Mouse (Mus musculus) CD8-positive naive resting alpha-beta T cell, adult 2 months (primary cell): ENCODE data around the gene Saal1.
"Not testable (repeated sequence)": the region's sequence is repeated elsewhere in the genome, so short reads cannot be mapped to it uniquely, and the experiment has no call there.

Source experiments
- DNase-seq, 2 experiments: peaks; one replicate each; pipeline ENCODE4 v3.0.0; 2022; ENCODE audit warnings: low read depth in 2 of 2, low spot score in 2 of 2

Saal1 gene

DNA sequence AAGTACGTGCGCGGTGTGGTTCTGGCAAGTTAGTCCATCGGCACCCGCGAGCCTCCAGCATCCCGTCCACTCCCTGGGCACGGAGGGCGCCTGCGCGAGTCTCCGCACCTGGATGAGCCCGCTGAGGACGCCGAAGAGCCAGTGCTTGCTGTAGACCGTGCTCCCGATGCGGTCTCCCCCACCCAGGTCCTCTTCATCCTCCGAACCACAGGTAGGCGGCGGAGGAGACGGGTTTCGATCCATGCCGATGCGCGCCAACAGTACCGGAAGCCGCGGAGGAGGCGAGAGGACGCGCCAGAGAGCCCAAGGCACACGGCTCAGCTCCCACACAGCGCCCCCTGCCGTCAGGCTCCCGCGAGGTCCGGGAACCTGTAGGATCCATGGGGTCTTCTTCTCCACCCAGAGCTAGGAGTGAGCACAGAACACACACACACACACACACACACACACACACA, at the start of gene Saal1:
Gene Saal1, minus strand, starts transcription at position 291 of the 455 bp plus-strand sequence.
- DNase-seq, result peak; percentile 85 to 88

DNA sequence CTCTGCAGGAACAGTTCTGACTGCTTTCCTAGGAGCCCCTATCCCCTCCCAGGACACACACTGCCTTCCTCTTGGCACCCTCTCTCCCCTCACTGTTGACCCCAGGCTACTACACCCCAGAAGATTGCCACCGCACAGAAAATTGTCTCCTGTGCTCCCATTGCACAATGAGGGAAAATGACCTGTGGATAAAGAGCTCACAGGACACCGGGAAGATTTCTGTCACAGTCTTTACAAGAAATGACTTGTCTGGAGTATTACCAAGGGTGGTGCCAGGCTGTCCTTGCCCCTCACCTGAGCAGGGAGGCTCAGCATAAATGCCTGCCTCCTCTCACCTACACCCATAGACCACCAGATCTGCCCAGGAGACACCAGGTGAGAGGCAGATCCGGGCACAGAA, 41.0 kb upstream of the Saal1 start, which contains the start of gene Saa2:
Gene Saa2, plus strand, starts transcription at position 301 of the 400 bp plus-strand sequence.
- no peak for DNase-seq

DNA sequence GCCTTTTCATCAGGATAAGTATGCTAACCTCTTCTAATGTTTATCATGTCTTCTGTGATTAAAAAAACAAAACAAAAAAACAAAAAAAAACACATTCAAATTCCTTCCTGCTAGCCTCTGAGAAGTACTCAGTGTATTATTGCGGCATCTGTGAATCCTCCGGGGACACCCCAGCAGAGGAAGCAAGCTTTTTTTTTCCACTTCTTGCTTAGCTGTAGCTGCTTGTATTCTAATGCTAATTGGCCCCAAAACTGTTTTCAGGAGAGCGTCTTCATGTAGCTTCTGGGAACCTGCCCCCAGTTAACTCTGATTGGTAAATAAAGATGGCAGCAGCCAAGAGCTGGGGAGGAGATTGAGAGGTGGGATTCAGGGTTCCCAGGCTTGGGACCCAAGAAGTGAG, 38.0 kb upstream of the Saal1 start:
- no peak for DNase-seq

DNA sequence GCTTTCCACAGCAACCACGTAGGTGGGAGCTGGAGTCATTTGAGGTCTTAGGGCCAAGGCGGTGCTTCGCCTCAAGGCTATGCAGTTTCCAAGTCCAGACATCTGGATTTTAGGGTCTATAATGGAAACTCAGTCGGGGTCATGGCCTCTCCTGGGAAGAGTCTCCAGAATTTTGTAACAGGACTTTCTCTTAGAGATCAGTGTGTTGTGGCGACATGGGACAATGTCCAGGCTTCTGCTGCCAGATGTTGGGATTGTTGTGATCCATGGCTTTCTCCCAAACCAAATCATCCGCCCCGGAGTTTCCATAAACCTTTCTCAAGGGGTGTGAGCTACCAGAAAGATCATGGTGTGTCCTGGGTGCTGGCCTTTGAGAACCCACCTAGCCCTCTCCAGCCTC, 35.9 kb upstream of the Saal1 start:
- DNase-seq, result no peak

DNA sequence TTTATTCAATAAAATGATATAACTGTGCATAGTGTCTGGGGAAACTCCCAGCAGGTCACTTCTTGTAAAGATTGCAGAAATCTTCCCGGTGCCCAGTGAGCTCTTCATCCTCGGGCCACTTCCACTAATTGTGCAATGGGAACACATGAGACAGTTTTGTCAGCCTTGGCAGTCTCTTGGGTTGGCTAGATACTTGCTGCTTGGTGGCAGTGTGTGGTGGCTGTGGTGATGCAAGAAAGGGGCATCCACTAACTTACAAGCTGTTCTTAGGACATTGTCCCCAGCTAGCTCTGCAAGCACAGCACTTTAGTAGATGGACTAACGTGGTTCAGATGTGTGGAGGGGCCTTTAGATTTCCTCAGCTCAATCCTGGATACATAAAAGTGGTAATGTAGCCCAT, 35.3 kb upstream of the Saal1 start:
- DNase-seq, result no peak

DNA sequence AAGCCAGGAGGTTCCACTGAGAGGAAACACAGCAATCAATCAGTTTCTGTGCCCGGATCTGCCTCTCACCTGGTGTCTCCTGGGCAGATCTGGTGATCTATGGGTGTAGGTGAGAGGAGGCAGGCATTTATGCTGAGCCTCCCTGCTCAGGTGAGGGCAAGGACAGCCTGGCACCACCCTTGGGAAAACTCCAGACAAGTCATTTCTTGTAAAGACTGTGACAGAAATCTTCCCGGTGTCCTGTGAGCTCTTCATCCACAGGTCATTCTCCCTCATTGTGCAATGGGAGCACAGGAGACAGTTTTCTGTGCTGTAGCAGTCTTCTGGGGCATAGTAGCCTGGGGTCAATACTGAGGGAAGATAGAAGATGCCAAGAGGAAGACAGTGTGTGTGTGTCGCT, 32.4 kb upstream of the Saal1 start, which contains the start of gene Saa1:
Gene Saa1, minus strand, starts transcription at position 101 of the 400 bp plus-strand sequence.
- DNase-seq, result not testable (repeated sequence)

DNA sequence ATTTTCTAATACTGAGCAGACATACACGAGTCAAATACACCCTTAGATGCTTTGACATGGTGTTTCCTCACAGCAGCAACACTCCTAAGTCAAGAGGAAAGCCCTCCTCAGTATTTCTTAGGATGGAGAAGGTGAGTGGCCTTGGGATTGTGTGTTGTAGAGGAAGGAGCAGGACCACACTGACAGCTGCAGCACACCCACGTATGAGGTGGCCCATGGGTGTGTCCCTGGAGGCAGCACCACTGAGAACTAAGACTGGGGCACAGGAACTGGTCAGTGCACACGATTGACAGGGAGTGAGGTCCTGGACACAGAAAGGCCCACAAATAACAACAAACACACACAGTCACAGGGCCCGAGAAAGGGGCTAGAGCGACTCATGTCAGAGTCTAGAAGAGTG, 29.6 kb upstream of the Saal1 start:
- not testable (repeated sequence) for DNase-seq

DNA sequence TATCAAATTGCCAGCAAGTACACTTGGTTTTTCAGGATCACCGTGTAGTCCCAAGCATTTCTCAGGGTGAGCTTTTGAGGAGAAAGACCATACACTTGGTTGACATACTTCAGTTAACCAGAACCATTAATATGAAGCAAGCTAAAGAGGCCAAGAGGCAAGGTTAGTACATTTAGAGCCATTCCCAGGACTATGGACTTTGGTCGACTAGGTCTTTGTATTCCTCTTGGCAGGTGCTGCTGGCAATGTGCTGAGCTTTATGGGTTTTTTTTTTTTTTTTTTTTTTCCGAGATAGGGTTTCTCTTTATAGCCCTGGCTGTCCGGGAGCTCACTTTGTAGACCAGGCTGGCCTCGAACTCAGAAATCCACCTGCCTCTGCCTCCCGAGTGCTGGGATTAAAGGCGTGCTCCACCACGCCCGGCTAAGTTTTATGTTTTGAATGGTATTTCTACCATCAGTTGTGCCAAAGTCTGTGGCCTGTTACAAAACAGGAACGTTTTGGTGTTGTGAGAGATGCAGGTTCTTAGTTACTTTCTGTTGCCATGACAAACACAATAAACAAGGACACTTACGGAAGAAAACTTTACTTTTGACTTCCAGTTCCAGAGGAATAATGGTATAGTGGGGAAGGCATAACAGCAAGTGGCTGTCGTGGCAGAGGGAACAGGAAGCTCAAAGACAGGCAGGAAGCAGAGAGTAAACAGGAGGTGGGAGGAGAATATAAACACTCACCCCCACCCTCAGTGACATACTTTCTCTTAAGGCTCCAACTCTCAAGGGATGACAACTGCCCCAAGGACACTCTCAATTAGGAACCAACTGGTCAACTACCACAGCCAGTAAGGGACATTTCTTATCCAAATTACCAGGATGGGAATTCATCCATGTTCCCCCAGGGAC, 28.3 kb upstream of the Saal1 start:
- no peak for DNase-seq

DNA sequence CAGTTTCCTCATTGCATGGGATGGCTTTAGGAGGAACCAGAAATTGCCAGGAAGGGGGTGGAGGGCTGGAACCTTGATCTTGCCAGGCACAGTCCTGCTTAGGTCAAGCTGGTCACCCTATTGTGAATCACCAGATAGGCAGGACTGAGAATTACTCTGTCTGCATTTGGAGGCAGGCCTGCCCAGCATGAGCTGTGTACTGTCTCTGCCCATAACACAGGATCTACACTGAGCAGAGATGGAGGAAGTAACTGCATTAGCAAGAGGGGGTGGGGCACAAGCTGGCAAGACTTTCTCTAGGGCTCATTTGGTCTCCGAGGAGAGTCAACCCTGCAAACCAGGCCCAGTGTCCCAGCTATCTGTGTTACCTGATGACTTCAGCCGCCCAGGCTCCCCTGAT, 24.5 kb upstream of the Saal1 start:
- DNase-seq, result no peak

DNA sequence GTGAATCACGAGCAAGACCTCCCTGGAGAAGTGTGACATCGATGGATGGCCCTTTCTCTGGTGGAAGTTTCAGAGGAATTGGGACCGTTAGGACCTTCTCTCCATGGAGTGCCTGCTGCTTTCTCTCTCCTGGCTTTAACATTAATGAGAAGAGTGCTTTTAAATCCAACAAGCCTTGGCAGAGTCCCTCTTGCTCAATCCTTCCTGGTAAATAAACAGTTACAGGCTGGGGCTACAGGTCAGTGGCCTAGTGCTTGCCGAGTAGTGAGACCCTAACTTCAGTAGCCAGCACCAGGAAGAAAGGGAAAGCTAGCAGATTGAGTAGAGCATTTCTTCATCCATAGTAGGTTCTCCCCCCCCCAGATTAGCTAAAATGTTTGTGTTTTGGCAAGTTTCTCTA, 22.0 kb upstream of the Saal1 start, which contains the start of gene Saa4:
Gene Saa4, minus strand, starts transcription at position 146 of the 400 bp plus-strand sequence.
- DNase-seq, result no peak

DNA sequence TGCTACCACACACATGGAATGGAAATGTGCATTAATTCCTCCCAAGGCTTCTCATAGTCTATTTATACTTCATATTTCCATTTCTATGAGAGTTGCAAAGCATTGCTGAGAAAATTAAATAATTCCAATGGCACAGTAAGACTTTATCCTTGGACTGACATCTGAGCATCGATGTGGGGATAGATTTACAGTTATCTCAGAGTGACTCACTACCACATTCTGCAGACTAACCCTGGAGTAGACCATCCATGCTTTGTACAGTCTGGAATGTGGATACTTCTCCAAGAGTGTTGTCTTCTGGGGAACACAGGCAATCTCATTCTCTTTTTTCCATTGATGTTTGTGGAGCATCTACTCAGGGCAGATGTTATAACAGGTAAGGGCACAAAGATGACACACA, 17.1 kb upstream of the Saal1 start:
- no peak for DNase-seq

DNA sequence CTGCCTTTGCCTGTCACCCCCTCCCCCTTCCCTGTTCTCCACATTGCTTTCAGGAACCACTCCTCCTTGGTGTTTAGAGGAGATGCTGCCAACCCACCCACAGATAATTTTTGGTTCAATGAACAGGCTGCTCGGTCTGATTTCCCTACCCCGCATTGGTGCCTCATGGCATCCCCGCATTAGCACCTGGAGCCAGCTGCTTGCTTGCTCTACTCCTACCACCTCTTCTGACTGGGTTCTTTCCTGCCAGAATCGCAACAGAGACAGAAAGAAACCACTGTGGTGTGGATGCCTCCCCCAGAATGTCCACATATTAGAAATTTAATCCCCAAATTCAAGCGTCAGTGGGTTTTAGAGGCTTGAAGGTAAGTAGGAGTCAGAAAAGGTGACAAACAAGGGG, 13.9 kb upstream of the Saal1 start:
- DNase-seq, result no peak

DNA sequence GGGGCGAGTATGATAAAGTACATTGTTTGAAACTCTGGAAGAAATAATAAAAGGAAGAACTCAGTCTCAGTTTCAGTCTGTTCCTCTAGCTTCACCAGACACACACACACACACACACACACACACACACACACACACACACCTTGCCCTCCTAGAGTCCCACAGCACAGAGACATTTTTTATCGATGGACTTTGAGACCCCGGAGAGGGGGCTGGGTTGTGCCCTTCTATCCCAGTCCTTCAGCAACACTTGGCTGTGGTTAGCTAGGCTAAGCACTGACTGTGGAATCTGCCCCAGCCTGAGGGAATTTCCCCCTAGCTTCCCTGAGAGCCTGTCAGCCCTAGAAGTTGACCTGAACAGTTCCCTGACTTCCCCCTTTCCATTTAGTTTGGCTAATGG, 13.4 kb upstream of the Saal1 start:
- no peak for DNase-seq

DNA sequence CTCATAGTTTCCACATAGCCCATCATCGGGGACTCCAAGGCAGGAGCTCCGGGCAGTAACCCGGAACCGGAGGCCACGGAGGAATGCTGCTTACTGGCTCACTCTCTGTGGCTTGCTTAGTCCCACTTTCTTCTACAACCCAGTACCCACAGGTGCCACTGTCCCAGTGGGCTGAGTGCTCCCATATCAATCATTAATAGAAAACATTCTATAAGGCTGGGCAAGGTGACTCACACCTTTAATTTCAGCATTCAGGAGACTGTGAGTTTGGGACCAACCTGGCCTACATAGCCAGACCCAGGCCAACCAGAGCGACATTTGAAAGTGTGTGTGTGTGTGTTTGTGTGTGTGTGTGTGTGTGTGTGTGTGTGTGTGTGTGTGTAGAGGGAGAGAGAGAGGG, 12.9 kb upstream of the Saal1 start:
- no peak for DNase-seq

DNA sequence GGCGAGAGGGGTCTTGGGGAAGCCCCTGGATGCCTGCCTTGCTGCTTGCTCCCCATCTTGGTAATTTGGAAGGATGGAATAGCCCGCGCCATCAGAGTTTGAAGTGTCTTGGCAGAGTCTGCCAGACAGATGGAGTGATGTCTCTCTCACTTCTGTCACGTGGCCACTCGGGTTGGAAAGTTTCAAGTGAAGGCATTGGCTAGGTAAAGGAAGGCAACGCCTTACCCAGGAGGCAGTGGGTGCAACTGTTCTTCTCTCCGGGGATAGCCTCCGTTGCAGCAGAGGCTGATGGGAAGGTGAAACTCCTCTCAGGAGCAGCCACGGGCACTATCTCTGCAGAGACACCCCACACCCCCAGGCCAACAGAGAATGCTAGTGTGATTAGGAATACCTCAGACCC, 10.0 kb upstream of the Saal1 start:
- DNase-seq, result no peak

DNA sequence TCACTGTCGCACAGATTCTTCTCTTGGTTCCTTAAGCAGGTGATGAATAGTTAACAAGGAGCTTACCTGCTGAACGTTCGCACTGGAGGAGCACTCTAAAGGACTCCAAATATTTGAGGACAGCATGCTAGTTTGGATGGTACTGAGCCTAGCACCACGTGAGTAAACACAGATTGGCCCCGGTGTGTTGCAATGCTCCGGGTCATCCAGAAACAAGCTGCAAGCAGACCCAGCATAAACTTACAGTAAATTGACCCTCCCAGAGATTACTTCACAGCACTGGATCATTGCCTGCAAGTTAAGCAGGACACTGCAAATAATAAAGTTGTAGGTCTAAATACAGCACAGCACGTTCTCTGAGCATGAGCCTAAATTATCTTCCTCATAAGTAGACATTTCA, 9.0 kb upstream of the Saal1 start:
- no peak for DNase-seq

DNA sequence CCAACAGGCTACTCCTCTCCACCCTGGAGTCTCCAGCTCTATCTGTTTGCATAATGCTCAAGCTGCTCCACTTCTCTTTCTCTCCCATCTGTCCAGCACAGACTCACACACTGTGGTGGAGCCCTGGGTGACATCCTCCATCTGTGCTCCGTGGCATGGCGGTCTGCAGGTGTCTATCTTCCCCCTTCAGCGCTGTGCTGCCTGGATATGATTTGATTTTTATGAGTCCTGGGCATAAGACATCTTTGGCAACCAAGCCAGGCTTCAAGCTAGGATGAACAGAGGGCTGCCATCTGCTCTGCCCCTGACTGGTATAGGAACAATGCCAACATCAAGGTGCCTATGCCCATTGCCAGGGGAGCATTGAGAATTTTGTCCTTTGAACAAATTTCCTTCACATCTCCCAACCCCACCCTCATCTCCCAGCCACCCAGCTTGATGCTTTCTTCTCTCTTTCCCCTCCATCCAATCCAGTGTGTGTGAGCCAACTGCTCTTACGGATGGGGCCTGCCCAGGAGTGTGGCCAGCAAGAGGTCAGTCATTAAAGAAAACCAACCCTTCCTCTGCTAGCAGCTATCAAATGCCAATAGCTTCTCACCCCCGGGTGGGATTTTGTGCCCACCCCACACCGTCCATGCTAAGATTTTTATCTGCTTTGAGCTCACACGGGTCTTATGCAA, 8.3 kb upstream of the Saal1 start:
- DNase-seq, result no peak

DNA sequence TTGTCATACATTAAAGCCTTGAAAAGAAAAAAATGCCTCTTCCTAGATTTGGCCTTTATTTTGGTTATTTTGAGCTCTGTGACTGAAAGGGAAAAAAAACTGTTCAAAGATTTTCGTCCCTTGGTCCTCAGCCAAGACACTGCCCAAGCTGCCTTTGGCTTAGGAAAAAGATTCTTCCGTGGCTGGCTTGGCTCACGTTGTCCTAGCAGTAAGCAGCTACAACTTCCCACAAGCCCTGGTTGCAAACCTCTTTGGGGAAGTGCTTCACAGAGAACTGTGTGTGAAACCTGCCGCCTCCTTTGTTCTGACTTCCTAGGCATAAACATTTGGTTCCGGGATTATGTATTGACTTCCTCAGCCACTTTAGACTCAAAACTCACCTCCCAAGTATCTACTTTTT, 6.4 kb upstream of the Saal1 start:
- no peak for DNase-seq

DNA sequence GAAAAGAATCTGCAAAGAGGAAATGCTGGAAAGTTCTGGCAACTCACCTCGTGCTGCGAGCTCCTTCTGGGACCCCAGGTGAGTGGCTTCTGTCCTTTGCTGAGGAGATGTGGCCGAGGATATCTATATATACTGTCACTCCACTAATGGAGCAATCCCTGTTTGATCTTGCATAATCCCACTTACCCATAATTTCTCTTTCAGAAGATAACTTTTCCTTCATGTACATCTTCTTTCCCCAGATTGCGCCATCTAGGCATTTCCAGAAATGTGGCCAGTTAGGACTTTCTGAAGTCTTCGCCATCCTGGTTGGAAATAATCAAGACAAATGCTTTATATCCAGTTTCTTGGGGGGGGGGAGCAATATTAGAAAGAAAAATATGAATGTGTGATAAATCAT, 5.1 kb upstream of the Saal1 start, which contains the start of gene Saa3:
Gene Saa3, minus strand, starts transcription at position 101 of the 400 bp plus-strand sequence.
- no peak for DNase-seq

DNA sequence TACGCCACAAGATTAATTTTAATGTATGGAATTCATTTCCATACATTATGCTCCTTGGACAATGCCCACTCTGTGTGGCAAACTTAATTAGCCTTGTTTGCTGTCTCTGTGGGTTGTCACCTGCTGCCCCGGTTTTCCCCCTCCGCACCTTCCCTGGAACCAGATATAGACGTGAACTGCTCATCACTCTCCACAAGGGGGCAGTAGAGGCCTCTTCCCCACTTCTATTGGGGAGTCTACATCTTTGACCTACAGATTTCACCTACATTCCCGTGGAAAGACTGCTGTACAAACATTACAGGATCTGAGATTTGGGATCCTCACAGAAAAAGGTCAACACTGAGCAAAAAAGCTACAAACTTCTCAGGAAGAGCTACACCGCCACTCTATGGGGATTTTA, 4.0 kb upstream of the Saal1 start:
- DNase-seq, result peak; percentile 53 to 63

DNA sequence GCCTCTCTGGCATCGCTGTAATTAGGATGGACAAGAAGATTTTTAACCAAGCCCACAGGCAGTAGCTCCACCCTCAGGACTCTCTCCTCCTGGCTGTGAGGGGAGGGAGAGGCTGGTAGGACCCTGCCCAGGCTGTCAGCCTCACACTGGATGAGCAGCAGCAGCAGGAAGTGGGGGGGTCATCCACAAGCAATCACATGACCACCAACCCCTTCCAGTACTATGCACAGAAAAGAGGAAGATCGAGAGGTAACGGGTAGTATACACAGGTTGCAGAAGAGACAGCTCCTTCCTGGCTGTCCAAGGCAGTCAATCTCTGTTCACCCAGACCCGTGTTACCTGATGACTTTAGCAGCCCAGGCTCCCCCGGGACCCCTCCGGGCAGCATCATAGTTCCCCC, 1.8 kb upstream of the Saal1 start:
- no peak for DNase-seq

DNA sequence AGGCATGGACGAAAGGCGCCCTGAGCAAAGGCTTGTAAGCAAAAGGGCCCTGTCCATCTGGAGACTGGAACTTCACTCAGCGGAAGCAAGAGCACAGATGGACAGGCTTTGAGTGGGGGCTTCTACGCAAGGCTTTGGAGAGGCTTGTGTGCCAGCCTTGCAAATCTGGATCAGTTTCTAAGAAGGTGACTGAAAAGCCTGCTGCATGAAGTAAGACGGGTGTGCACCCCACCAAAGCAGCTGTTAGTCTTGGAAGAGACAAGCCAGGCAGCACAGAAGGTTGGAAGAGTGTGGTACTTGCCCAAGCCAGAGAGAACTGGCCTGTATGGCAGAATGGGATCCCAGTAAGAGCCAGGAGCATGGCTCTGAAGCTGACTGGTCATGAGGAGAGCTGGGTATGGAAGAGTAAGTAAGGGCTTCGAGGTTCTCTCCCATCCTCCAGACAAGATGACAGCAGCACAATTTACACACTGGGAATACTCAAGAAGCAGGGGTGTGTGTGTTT, 9.9 kb downstream of the Saal1 start:
- DNase-seq, result no peak
